Comparison of ENCODE assay signal across 8 mouse cellular contexts in genomic region chr15:99099139-99099556, GRCm38 (mm10). TPM values are rescaled to one million over a fixed set of nuclear protein-coding genes. Genes with fewer than 3 reads are reported as not detected.
DNase-seq lines count a peak whose midpoint lies in the region; ATAC-seq and TF ChIP-seq lines count a peak whose summit lies in the region.

No protein-coding gene starts in this region.

- H3K4me2 ChIP-seq in hindbrain, embryonic 13.5 days: peak overlapping the region; percentile 72
- peak overlapping the region; percentile 34 for H3K4me2 ChIP-seq in limb, embryonic 14.5 days (replicated peaks; ENCODE audit: low read depth, low read length, severe bottlenecking)
- H3K4me2 ChIP-seq in midbrain, embryonic 14.5 days (ENCODE audit: low read length): peak overlapping the region; percentile 72

- peak overlapping the region; percentile 67 for H3K4me3 ChIP-seq in gastrocnemius, adult 2 months
- peak overlapping the region; percentile 45 for H3K4me3 ChIP-seq in erythroblast, embryonic 14.5 days (replicated peaks)
- H3K4me3 ChIP-seq in hindbrain, embryonic 13.5 days: peak overlapping the region; percentile 38
- H3K4me3 ChIP-seq in limb, embryonic 14.5 days (replicated peaks; ENCODE audit: low read length): peak overlapping the region; percentile 41
- H3K4me3 ChIP-seq in midbrain, embryonic 14.5 days (replicated peaks; ENCODE audit: low read depth, low read length): peak overlapping the region; percentile 7; the same call in 1 of the 2 replicates

- ATAC-seq in hindbrain, embryonic 13.5 days (ENCODE audit: low FRiP score): no peak
- peak; percentile 53; the same call in 1 of the 2 replicates for ATAC-seq in limb, embryonic 14.5 days (ENCODE audit: low FRiP score, low read depth)
- no peak for ATAC-seq in midbrain, embryonic 14.5 days (ENCODE audit: low FRiP score, low TSS enrichment)

- peak; percentile 72 for DNase-seq in gastrocnemius, adult 2 months
- no peak for DNase-seq in gastrocnemius, adult 8-10 months (ENCODE audit: low spot score in 2 of 2)
- DNase-seq in Muller cell, postnatal 12 days (ENCODE audit: inconsistent ontology term): peak; percentile 53
- peak; percentile 42 for DNase-seq in limb, embryonic 14.5 days (ENCODE audit: low spot score)
- DNase-seq in midbrain, embryonic 14.5 days: peak; percentile 80
- DNase-seq in thymus, postnatal 4 days: peak; percentile 74

- peaks cover 14% of the 10 kb centered on the region; the same call in 1 of the 2 replicates for H3K9me3 ChIP-seq in erythroblast, embryonic 14.5 days (ENCODE audit: control insufficient read depth, low read length)
- H3K9me3 ChIP-seq in hindbrain, embryonic 13.5 days: no peaks in the 10 kb centered on the region
- no peaks in the 10 kb centered on the region for H3K9me3 ChIP-seq in limb, embryonic 14.5 days (ENCODE audit: control insufficient read depth, low read length)
- H3K9me3 ChIP-seq in midbrain, embryonic 14.5 days (ENCODE audit: control insufficient read depth, low read length): no peaks in the 10 kb centered on the region

- TF ChIP-seq POLR2A in limb, embryonic 14.5 days (IDR thresholded peaks at IDR 0.05; ENCODE audit: borderline replicate concordance, extremely low read depth, insufficient read depth, insufficient read length): no peak

- H3K27ac ChIP-seq in gastrocnemius, adult 2 months: no peak overlapping the region
- no peak overlapping the region for H3K27ac ChIP-seq in hindbrain, embryonic 13.5 days
- H3K27ac ChIP-seq in limb, embryonic 14.5 days (replicated peaks; ENCODE audit: low read depth, low read length): no peak overlapping the region
- 0 out of 2 replicates have a peak overlapping the region, but pooled peaks have one; percentile 5 for H3K27ac ChIP-seq in midbrain, embryonic 14.5 days (replicated peaks; ENCODE audit: low read depth, low read length)

- H3K9ac ChIP-seq in hindbrain, embryonic 13.5 days: peak overlapping the region; percentile 49; the same call in 1 of the 2 replicates
- H3K9ac ChIP-seq in limb, embryonic 14.5 days (ENCODE audit: low read depth, low read length, severe bottlenecking): no peak overlapping the region
- H3K9ac ChIP-seq in midbrain, embryonic 14.5 days (replicated peaks; ENCODE audit: low read length): no peak overlapping the region

- H3K27me3 ChIP-seq in erythroblast, embryonic 14.5 days (ENCODE audit: control insufficient read depth): peaks cover 79% of the 10 kb centered on the region
- peaks cover 70% of the 10 kb centered on the region for H3K27me3 ChIP-seq in hindbrain, embryonic 13.5 days
- peaks cover 55% of the 10 kb centered on the region for H3K27me3 ChIP-seq in limb, embryonic 14.5 days (ENCODE audit: control insufficient read depth, insufficient read depth, low read length)
- H3K27me3 ChIP-seq in midbrain, embryonic 14.5 days (ENCODE audit: control insufficient read depth, insufficient read depth, low read length): peaks cover 42% of the 10 kb centered on the region

- intact Hi-C loops in gastrocnemius, adult 2 months (cut with DNase I): no loop called here

- 2% methylated on average over 15 of the region's 15 CpGs for WGBS in hindbrain, embryonic 13.5 days
- 1% methylated on average over 15 of the region's 15 CpGs for WGBS in limb, embryonic 14.5 days
- whole genome bisulfite sequencing in midbrain, embryonic 14.5 days: under 1% methylated on average over 15 of the region's 15 CpGs

- peak; percentile 83 for TF ChIP-seq CTCF in gastrocnemius, adult 2 months (IDR thresholded peaks at IDR 0.05)

- no peaks in the 10 kb centered on the region for H3K4me1 ChIP-seq in erythroblast, embryonic 14.5 days (ENCODE audit: control insufficient read depth)
- peaks cover 51% of the 10 kb centered on the region for H3K4me1 ChIP-seq in hindbrain, embryonic 13.5 days (replicated peaks)
- H3K4me1 ChIP-seq in limb, embryonic 14.5 days (ENCODE audit: control insufficient read depth, insufficient read depth, low read length): peaks cover 27% of the 10 kb centered on the region
- peaks cover 26% of the 10 kb centered on the region for H3K4me1 ChIP-seq in midbrain, embryonic 14.5 days (ENCODE audit: control insufficient read depth, insufficient read depth, low read length)

- H3K36me3 ChIP-seq in erythroblast, embryonic 14.5 days (ENCODE audit: control insufficient read depth): no peaks in the 10 kb centered on the region; the same call in 1 of the 2 replicates
- no peaks in the 10 kb centered on the region for H3K36me3 ChIP-seq in hindbrain, embryonic 13.5 days
- H3K36me3 ChIP-seq in limb, embryonic 14.5 days (ENCODE audit: control insufficient read depth, insufficient read depth, low read length): no peaks in the 10 kb centered on the region
- no peaks in the 10 kb centered on the region for H3K36me3 ChIP-seq in midbrain, embryonic 14.5 days (ENCODE audit: control insufficient read depth, insufficient read depth, low read length)

RNA-seq across cellular contexts. Expression of gene Dnajc22, which starts 6.2 kb away (rescaled TPM):
- not detected for total RNA-seq in gastrocnemius, adult 2 months (2021)
- under 1 TPM in 1 of 4 experiments, not detected in 3; 0.24 TPM for total RNA-seq in gastrocnemius, adult 8-10 months (2022)
- 0.02 TPM in 1 of 2 replicates, not detected in the other for polyA plus RNA-seq in erythroblast, embryonic 14.5 days (2012)
- polyA plus RNA-seq in hindbrain, embryonic 13.5 days (2015; fragmentation: Nextera tagmentation; extraction: Ambion mirVana): 1.3 and 1.6 TPM in 2 replicates
- polyA plus RNA-seq in limb, embryonic 14.5 days (2012; rRNA removed): 0.87 and 1.7 TPM in 2 replicates
- polyA plus RNA-seq in limb, embryonic 14.5 days (2014; fragmentation: Nextera tagmentation; extraction: Ambion mirVana): 0.11 and 0.37 TPM in 2 replicates
- polyA plus RNA-seq in midbrain, embryonic 14.5 days (2014; fragmentation: Nextera tagmentation; extraction: Ambion mirVana): 0.71 and 1.6 TPM in 2 replicates

RNA-seq across cellular contexts. Expression of gene C1ql4, which starts 11.5 kb away (rescaled TPM):
- total RNA-seq in gastrocnemius, adult 2 months (2021): not detected
- total RNA-seq in gastrocnemius, adult 8-10 months (2022): not detected
- not detected in 2 replicates for polyA plus RNA-seq in erythroblast, embryonic 14.5 days (2012)
- polyA plus RNA-seq in hindbrain, embryonic 13.5 days (2015; fragmentation: Nextera tagmentation; extraction: Ambion mirVana): 5.6 and 11.8 TPM in 2 replicates
- 0.13 TPM in 1 of 2 replicates, not detected in the other for polyA plus RNA-seq in limb, embryonic 14.5 days (2012; rRNA removed)
- not detected in 2 replicates for polyA plus RNA-seq in limb, embryonic 14.5 days (2014; fragmentation: Nextera tagmentation; extraction: Ambion mirVana)
- polyA plus RNA-seq in midbrain, embryonic 14.5 days (2014; fragmentation: Nextera tagmentation; extraction: Ambion mirVana): 13.2 and 13.7 TPM in 2 replicates

RNA-seq across cellular contexts. Expression of gene Troap, which starts 24.8 kb away (rescaled TPM):
- not detected for total RNA-seq in gastrocnemius, adult 2 months (2021)
- not detected for total RNA-seq in gastrocnemius, adult 8-10 months (2022)
- polyA plus RNA-seq in erythroblast, embryonic 14.5 days (2012): 17.1 and 18.1 TPM in 2 replicates
- 8.4 and 10.0 TPM in 2 replicates for polyA plus RNA-seq in hindbrain, embryonic 13.5 days (2015; fragmentation: Nextera tagmentation; extraction: Ambion mirVana)
- polyA plus RNA-seq in limb, embryonic 14.5 days (2012; rRNA removed): 41.5 and 51.3 TPM in 2 replicates
- 20.3 and 22.1 TPM in 2 replicates for polyA plus RNA-seq in limb, embryonic 14.5 days (2014; fragmentation: Nextera tagmentation; extraction: Ambion mirVana)
- 3.9 and 4.9 TPM in 2 replicates for polyA plus RNA-seq in midbrain, embryonic 14.5 days (2014; fragmentation: Nextera tagmentation; extraction: Ambion mirVana)

RNA-seq across cellular contexts. Expression of gene Spats2, which starts 26.6 kb away (rescaled TPM):
- total RNA-seq in gastrocnemius, adult 2 months (2021): 1 to 10 TPM; 3.7 to 4.3 TPM
- 1 to 10 TPM; 3.0 to 5.4 (median 4.1) TPM for total RNA-seq in gastrocnemius, adult 8-10 months (2022)
- polyA plus RNA-seq in erythroblast, embryonic 14.5 days (2012): 0.19 and 0.40 TPM in 2 replicates
- polyA plus RNA-seq in hindbrain, embryonic 13.5 days (2015; fragmentation: Nextera tagmentation; extraction: Ambion mirVana): 42.1 and 45.0 TPM in 2 replicates
- polyA plus RNA-seq in limb, embryonic 14.5 days (2012; rRNA removed): 47.1 and 48.4 TPM in 2 replicates
- 39.7 and 41.7 TPM in 2 replicates for polyA plus RNA-seq in limb, embryonic 14.5 days (2014; fragmentation: Nextera tagmentation; extraction: Ambion mirVana)
- polyA plus RNA-seq in midbrain, embryonic 14.5 days (2014; fragmentation: Nextera tagmentation; extraction: Ambion mirVana): 36.2 and 41.6 TPM in 2 replicates

RNA-seq across cellular contexts. Expression of gene Prph, which starts 44.2 kb away (rescaled TPM):
- 1 to 10 TPM in 1 of 2 experiments, under 1 TPM in 1; 0.31 to 1.2 TPM for total RNA-seq in gastrocnemius, adult 2 months (2021)
- under 1 TPM in 3 of 4 experiments, not detected in 1; 0.31 to 0.58 (median 0.35) TPM for total RNA-seq in gastrocnemius, adult 8-10 months (2022)
- not detected in 2 replicates for polyA plus RNA-seq in erythroblast, embryonic 14.5 days (2012)
- 62.4 and 78.7 TPM in 2 replicates for polyA plus RNA-seq in hindbrain, embryonic 13.5 days (2015; fragmentation: Nextera tagmentation; extraction: Ambion mirVana)
- polyA plus RNA-seq in limb, embryonic 14.5 days (2012; rRNA removed): 2.7 and 4.2 TPM in 2 replicates
- 1.3 and 1.7 TPM in 2 replicates for polyA plus RNA-seq in limb, embryonic 14.5 days (2014; fragmentation: Nextera tagmentation; extraction: Ambion mirVana)
- 11.7 and 15.5 TPM in 2 replicates for polyA plus RNA-seq in midbrain, embryonic 14.5 days (2014; fragmentation: Nextera tagmentation; extraction: Ambion mirVana)

Comparison
In these comparisons a context has a peak if more than half of its experiments do, and no peak if none do; other contexts are left out.
1. DNase-seq: peak in gastrocnemius, adult 2 months (single experiment), Muller cell, postnatal 12 days (single experiment), limb, embryonic 14.5 days (single experiment), midbrain, embryonic 14.5 days (single experiment) and thymus, postnatal 4 days (single experiment); none in gastrocnemius, adult 8-10 months (0 of 2).
2. H3K4me3 ChIP-seq: peak in every context shown above with its lines; median percentile 67 in gastrocnemius, adult 2 months; 45 in erythroblast, embryonic 14.5 days; 41 in limb, embryonic 14.5 days; 38 in hindbrain, embryonic 13.5 days; 7 in midbrain, embryonic 14.5 days.
3. Peak in every context shown above with its lines, with median percentiles within 50 percentile points of each other: H3K4me2 ChIP-seq.